Mouse (Mus musculus) liver, adult 2 months (tissue): ENCODE results near the gene Spem2.

Experiments
- CTCF ChIP-seq: fragments of 200-500 bp; IDR thresholded peaks from 2 replicates; pipeline ENCODE4 v1.5.1; 2011; ENCODE audit warnings: low read depth, low read length, control low read depth
- POLR2A ChIP-seq: fragments of 200-500 bp; IDR thresholded peaks from 2 replicates; pipeline ENCODE4 v1.6.1; 2011; ENCODE audit warnings: low read length, control low read depth; ENCODE audit not compliant: insufficient read depth; ENCODE audit errors: extremely low read depth

DNA sequence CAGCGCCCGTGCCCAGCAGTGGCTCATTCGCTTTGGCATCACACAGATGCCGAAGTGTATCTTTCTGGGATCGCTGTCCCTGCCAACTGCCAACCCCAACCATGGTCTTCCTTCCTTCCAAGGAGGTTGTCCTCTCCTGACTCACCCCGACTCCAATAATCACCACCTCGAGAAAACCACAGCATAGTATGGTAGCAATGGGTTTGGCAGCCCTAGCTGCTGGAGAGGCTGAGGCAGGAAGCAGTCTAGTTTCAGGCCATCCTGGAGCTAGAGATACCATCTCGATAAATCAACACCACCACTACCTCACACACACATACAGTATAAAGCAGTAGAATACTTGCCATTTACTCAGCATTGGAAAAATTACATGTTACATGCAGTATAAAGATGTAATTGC is 606 bp upstream of the Spem2 start:
- TF ChIP-seq CTCF: no peak
- TF ChIP-seq POLR2A: no peak
